Mouse (Mus musculus) adrenal gland, postnatal 36 days (tissue): ENCODE results near the gene 4930523C07Rik. TPM values are rescaled to one million over a fixed set of nuclear protein-coding genes. Genes with fewer than 3 reads are reported as not detected.

ENCODE experiments used
- DNase-seq, 2 experiments: peaks; one replicate each; pipeline ENCODE4 v3.0.0; 2021; ENCODE audit warnings: mixed read lengths in 1 of 2
- total RNA-seq, 2 experiments: library from RNA; stranded (reverse); gene quantifications; 2 replicates each; pipeline ENCODE4 v1.2.3; 2021

The 4930523C07Rik gene
- total RNA-seq, 2 experiments from 2014 or later = 10.7 to 20.6 TPM

DNA sequence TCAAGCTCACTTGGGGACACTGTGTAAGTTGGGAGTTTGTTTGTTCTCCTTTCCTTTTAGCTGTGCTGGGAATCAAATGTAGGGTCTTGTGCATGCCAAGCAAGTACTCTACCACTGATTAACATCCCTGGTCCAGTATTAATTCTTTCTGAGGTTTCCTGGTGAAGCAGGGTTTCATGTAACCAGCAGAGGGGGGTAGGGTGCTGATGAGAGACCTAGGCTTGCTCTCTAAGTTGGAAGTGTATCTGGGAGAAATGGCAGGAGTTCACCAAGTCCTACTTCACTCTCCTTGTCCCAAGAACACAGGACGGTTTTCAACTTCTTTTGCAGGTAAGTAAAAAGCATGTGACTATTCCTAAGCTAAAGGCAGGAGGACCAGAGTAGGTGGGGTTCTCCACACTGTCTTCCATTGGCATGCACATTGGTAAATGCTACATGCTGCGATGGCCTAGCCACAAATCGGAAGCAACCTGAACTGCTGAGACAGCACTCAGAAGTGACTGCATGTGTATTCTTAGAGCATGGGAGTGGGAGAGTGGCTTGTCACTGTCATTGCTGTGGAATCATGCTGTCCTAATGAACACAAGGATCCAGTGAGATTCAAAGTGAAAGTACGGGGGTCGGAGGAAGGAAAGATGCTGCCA lies 55.6 kb downstream of the 4930523C07Rik start:
- DNase-seq = peak in 1 of 2 experiments; percentile 31

DNA sequence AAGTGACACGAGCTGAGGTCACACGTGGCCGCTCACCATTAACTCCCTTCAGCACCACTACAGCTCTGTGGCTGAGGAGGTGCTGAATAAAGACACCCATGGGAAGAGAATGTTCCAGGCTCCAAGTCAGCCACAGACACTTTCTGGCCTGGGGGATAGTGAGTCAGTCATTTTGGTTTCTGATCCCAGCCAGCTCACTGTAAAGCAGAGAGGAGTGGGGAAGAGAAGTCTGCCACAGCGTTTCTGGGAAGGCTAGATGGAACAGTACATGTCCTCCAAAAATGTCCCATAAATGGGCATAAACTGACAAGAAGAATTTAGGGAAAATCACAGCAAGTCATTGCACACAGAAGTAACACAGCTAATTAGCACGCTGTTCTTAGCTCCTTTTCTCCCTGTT lies 56.8 kb downstream of the 4930523C07Rik start:
- no peak for DNase-seq

- no peak for DNase-seq
Observed at GRCm38 (mm10) chr1:160105426-160105825, 61.2 kb downstream of the 4930523C07Rik start.

DNA sequence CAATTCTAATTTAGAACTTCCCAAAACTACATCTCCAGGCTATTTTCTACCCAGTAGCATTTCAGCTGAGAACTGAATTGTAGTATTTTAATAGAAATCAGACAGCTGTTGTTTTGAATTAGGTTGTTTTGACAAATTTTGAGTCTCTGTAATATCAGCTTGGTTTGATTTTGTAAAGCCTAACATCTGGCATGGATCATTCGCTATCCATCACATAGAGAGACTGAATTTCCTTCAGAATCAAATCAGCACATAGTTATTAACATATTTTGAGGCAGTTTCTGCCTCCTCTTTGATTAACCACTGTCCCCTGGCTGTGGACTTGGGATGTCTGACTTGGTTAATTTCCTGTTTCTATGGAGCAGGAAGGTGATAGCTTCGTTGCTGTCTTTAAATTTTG lies 64.4 kb downstream of the 4930523C07Rik start:
- no peak for DNase-seq

DNA sequence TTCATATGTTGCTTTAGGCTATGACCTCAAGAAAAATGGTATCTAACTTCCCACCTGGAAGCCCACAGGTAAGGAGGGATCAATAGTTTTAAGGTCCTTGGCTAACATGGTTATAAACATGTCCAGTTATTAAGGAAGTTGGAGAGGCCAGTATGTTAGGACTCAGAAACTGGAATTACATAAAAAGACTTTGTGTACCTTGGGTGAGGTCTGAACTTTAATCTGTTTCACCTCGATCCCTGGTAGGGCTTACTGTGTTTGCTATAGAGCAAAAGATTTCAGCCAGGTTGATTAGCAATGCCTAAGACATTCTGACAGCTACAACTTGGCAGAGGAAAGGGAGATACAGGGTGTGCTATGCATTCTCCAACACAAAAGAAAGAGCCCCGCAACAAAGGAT lies 79.8 kb downstream of the 4930523C07Rik start:
- no peak for DNase-seq

Other genes starting within 250 kb of the 4930523C07Rik start
- under 1 TPM; 0.10 to 0.20 TPM for gene Tnn, start 109.2 kb downstream of the 4930523C07Rik start, total RNA-seq
- 100 to 1,000 TPM in 1 of 2 experiments, 10 to 100 TPM in 1; 99.1 to 112 TPM for gene Mrps14, start 150.8 kb downstream of the 4930523C07Rik start, total RNA-seq
- gene Cacybp, start 168.5 kb downstream of the 4930523C07Rik start, total RNA-seq = 100 to 1,000 TPM in 1 of 2 experiments, 10 to 100 TPM in 1; 89.7 to 126 TPM